Mouse (Mus musculus) testis, adult 2 months (tissue): Measurements from ENCODE around the gene Smagp.

Experiments
- CTCF ChIP-seq: fragments of 200-500 bp; IDR thresholded peaks from 2 replicates; pipeline ENCODE4 v1.5.1; 2012; ENCODE audit warnings: low read depth, mild to moderate bottlenecking, inconsistent platforms, low read length, moderate library complexity; ENCODE audit not compliant: control insufficient read depth, insufficient read depth, insufficient replicate concordance
- POLR2A ChIP-seq: fragments of 200-500 bp; IDR thresholded peaks from 2 replicates; pipeline ENCODE4 v1.6.1; 2012; ENCODE audit warnings: low read depth, mild to moderate bottlenecking, inconsistent platforms, low read length, moderate library complexity; ENCODE audit not compliant: control insufficient read depth

DNA sequence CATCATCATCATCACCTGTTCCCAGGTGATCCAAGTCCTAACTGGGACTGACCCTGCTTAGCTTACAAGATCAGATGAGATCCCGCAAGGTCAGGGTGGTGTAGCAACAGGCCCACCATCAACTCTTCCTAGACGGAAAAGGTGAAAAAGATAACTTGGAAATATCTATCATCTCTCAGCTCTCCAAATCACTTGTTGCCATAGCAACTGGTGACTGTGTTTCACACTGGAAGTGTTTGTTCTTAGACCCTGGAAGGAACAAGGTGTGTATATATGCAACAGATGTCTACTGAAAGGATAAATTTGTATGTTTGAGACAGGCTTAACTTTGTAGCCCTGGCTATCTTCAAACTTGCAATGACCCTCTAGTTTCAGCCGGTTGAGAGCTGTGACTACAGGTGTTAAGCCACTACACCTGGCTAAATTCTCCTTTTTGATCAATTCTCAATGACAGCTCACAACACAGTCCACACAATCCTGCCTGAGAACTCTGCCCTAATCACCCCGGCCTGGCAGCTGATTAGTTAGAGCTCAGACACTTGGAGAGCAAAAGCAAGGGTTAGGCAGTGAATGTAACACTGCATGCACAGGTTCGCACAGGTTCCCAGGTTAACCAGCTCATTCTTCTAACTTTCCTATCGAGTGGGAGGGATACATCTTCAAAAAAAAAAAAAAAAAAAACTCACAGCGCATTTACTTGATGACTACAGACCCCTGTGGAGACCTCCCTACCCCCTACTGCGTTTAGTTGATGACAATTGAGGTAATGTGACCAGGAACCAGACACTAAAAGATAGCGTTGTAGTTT, 28.9 kb upstream of the Smagp start:
- TF ChIP-seq POLR2A (no peak), CTCF (no peak)
